Mouse (Mus musculus) liver, postnatal 0 days (tissue): ENCODE measurements around the gene Las1l. TPM values are rescaled to one million over a fixed set of nuclear protein-coding genes. Genes with fewer than 3 reads are reported as not detected.
"Not testable (repeated sequence)": the region's sequence is repeated elsewhere in the genome, so short reads cannot be mapped to it uniquely, and the experiment has no call there.

Source experiments
- ATAC-seq: fragments of 200-750 bp; cut with Nextera tagmentation; 2 replicates; pipeline ENCODE4 v1.8.0; 2017; ENCODE audit warnings: mild to moderate bottlenecking, moderate library complexity
- DNase-seq: peaks from one replicate; pipeline ENCODE4 v3.0.0-alpha.2; 2016
- H3K27ac ChIP-seq: fragments of 300-500 bp; sonication (generic); 2 replicates; pipeline ENCODE4 v1.5.1; 2014; ENCODE audit warnings: antibody characterized with exemption, moderate library complexity, mild to moderate bottlenecking, low read depth
- H3K27me3 ChIP-seq: fragments of 300-500 bp; sonication (generic); 2 replicates; pipeline ENCODE4 v1.6.1; 2014; ENCODE audit warnings: low read length, control low read depth, mixed read lengths; ENCODE audit not compliant: insufficient read depth
- H3K36me3 ChIP-seq: fragments of 300-500 bp; sonication (generic); replicated peaks from 2 replicates; pipeline ENCODE4 v1.6.1; 2014; ENCODE audit warnings: mild to moderate bottlenecking, control low read depth, low read length, moderate library complexity, mixed read lengths; ENCODE audit not compliant: insufficient read depth
- H3K4me1 ChIP-seq: fragments of 300-500 bp; sonication (generic); 2 replicates; pipeline ENCODE4 v1.6.1; 2014; ENCODE audit warnings: antibody characterized with exemption, mild to moderate bottlenecking, control low read depth; ENCODE audit not compliant: insufficient read depth
- H3K4me2 ChIP-seq: fragments of 300-500 bp; sonication (generic); 2 replicates; pipeline ENCODE4 v1.6.1; 2014; ENCODE audit warnings: low read depth, mild to moderate bottlenecking, low read length, moderate library complexity, mixed read lengths
- H3K4me3 ChIP-seq: fragments of 300-500 bp; sonication (generic); 2 replicates; pipeline ENCODE4 v1.5.1; 2014; ENCODE audit warnings: low read depth, low read length
- H3K9ac ChIP-seq: fragments of 300-500 bp; sonication (generic); replicated peaks from 2 replicates; pipeline ENCODE4 v1.6.1; 2014; ENCODE audit warnings: mild to moderate bottlenecking, moderate library complexity
- H3K9me3 ChIP-seq: fragments of 300-500 bp; sonication (generic); 2 replicates; pipeline ENCODE4 v1.6.1; 2016; ENCODE audit warnings: mild to moderate bottlenecking, control low read depth, low read length, mixed read lengths
- CTCF ChIP-seq: sonication (generic); IDR thresholded peaks from 2 replicates; pipeline ENCODE4 v1.5.1; 2016; ENCODE audit warnings: antibody characterized with exemption, low read depth
- EP300 ChIP-seq: IDR thresholded peaks from 2 replicates; pipeline ENCODE4 v1.6.1; 2016; ENCODE audit warnings: antibody characterized with exemption, low read depth, mild to moderate bottlenecking
- WGBS: fragments of 180-500 bp; shearing (Covaris S2); extraction: QIAGEN DNeasy Blood & Tissue Kit; methylation state at CpG from one replicate; pipeline ENCODE4 v1.1.7; 2014; ENCODE audit not compliant: insufficient replicate concordance; 5-methylcytosine and 5-hydroxymethylcytosine counted together
- polyA plus RNA-seq: library from polyadenylated mRNA; unstranded; fragments of >200 nt; fragmentation: Nextera tagmentation; extraction: Ambion mirVana; gene quantifications from 2 replicates; pipeline ENCODE4 v1.2.1, GENCODE M21; 2015

Las1l gene
- polyA plus RNA-seq, 1 experiment from 2014 or later, result 20.1 TPM

DNA sequence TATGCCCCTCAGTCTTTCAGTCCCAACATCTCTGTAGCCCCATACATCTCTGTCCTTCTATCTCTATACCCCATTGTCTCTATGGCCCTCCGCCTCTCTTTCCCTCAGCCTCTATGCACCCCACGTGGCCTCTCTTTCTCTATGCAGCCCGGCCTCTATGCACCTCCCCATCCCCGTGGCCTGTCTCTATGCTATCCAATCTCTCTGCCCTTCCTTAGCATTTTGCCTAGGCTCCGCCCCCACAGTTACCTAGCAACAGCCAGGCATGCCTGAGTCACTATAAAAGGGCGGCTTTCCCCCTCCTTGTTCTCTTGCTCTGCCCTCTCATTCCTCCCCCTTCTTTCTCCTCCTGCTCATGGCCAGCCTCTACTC lies 11.8 kb upstream of the Las1l start:
- Histone ChIP-seq H3K9me3 (no peaks in the 10 kb centered on the region), H3K9ac (peak overlapping the region; percentile 51; the same call in 1 of the 2 replicates), H3K4me1 (0 out of 2 replicates have a peak, but pooled peaks cover 2% of the 10 kb centered on the region), H3K27me3 (0 out of 2 replicates have a peak, but pooled peaks cover 2% of the 10 kb centered on the region), H3K36me3 (no peaks in the 10 kb centered on the region), H3K27ac (peak overlapping the region; percentile 82), H3K4me2 (peak overlapping the region; percentile 81), H3K4me3 (peak overlapping the region; percentile 48)
- DNase-seq (peak; percentile 84), ATAC-seq (peak; percentile 87)
- WGBS, result 19% methylated on average over 6 of the region's 6 CpGs
- TF ChIP-seq CTCF (no peak), EP300 (no peak)

DNA sequence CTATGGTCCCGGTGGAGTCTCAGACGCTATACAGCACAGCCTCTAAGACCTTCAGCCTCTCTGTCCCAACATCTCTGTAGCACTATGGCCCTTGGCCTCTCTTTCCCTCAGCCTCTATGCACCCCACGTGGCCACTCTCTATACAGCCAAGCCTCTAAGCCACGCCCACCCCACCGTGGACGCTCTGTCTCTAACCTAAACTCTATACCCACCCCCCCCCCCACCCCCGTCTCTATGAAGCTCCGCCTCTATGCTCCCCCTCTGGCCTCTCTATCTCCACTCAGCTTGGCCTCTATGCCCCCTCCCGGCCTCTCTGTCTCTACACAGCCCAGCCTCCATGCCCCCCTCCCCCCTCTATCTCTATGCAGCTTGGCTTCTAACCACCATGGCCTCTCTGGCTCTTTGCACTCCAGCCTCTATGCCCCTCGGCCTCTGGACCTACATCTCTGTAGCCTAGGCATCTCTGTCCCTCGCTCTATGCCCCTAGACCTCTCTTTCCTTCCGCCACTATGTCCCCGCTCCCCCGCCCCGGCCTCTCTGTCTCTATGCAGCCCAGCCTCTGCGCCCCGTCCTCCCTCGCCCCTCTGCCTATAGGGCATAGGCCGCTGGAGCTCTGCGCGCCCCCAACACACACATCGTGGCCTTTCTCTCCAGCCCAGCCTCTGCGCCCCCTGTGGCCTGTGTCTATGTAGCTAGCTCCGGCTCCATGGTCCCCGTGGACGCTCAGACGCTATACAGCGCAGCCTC lies 11.3 kb upstream of the Las1l start:
- Histone ChIP-seq H3K9me3 (no peaks in the 10 kb centered on the region), H3K4me2 (peak overlapping the region; percentile 81), H3K27me3 (0 out of 2 replicates have a peak, but pooled peaks cover 2% of the 10 kb centered on the region), H3K27ac (peak overlapping the region; percentile 82), H3K36me3 (no peaks in the 10 kb centered on the region), H3K9ac (peak overlapping the region; percentile 51; the same call in 1 of the 2 replicates), H3K4me3 (peak overlapping the region; percentile 48), H3K4me1 (0 out of 2 replicates have a peak, but pooled peaks cover 2% of the 10 kb centered on the region)
- peak; percentile 80 for DNase-seq
- WGBS, result 22% methylated on average over 25 of the region's 28 CpGs
- ATAC-seq, result peak; percentile 80
- no peak for TF ChIP-seq EP300
- peak; percentile 45 for TF ChIP-seq CTCF

DNA sequence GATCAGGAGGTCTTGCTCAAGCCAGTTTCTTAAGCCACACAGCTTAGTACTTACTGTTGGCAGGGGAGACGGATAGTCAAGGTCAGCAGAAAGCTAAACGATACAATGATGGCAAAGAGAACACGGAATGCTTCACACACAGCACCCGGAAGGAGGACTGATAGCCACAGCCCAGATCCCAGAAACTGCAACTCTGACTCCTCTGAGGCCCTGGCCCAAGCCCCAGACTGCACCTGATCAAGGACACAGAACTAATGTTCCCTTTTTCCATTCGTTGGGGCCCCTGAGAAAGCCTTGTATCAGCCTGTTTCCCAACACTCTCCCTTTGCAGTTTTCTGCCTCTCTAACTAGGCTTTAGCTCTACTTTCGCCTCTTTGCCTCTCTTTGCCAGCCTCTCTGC lies 8.3 kb upstream of the Las1l start:
- H3K4me3 ChIP-seq, result no peak overlapping the region
- H3K36me3 ChIP-seq, result no peaks in the 10 kb centered on the region
- no peaks in the 10 kb centered on the region for H3K9me3 ChIP-seq
- WGBS, result 65% methylated on average over 6 of the region's 6 CpGs
- no peak overlapping the region for H3K27ac ChIP-seq
- no peak overlapping the region for H3K4me2 ChIP-seq
- no peak overlapping the region for H3K9ac ChIP-seq
- TF ChIP-seq EP300 (no peak), CTCF (no peak)
- 0 out of 2 replicates have a peak, but pooled peaks cover 2% of the 10 kb centered on the region for H3K27me3 ChIP-seq
- ATAC-seq (no peak), DNase-seq (no peak)
- H3K4me1 ChIP-seq, result 0 out of 2 replicates have a peak, but pooled peaks cover 2% of the 10 kb centered on the region

DNA sequence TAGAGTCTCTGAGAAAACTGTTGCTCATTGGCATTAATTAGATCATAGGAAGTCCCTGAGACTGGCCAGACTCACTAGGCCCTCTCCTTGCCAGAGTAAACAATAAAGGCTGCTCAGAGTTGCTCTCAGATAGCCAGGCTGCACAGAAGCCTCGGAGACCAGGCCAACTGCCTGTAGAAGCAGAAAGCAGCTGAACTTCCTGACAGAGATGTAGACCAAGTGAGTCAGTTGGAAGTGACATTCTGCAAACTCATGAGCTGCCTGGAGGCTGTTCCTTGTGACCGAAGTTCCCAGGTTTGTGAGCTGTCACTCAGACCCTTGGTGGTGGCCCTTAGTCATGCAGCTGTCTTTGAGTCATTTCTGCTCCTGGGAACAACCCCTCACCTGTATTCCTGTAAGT lies 6.6 kb upstream of the Las1l start:
- Histone ChIP-seq H3K27me3 (0 out of 2 replicates have a peak, but pooled peaks cover 2% of the 10 kb centered on the region), H3K9ac (no peak overlapping the region), H3K27ac (no peak overlapping the region), H3K9me3 (no peaks in the 10 kb centered on the region), H3K4me1 (no peaks in the 10 kb centered on the region), H3K36me3 (no peaks in the 10 kb centered on the region), H3K4me2 (no peak overlapping the region), H3K4me3 (no peak overlapping the region)
- DNase-seq, result no peak
- 51% methylated on average over 2 of the region's 2 CpGs for WGBS
- TF ChIP-seq EP300, result no peak
- no peak for TF ChIP-seq CTCF
- no peak for ATAC-seq

DNA sequence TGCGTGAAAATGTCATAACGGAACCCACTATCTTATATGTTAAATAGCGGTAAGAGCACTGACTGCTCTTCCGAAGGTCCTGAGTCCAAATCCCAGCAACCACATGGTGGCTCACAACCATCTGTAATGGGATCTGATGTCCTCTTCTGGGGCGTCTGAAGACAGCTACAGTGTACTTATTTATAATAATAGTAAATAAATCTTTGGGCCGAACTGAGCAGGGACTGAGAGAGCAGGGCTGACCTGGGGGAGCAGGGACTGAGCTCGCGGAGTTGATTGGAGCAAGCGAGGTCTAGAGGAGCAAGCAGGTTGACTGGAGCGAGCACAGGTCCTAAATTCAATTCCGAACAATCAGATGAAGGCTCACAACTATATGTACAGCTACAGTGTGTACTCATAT lies 699 bp upstream of the Las1l start:
- H3K27me3 ChIP-seq, ATAC-seq, H3K9ac ChIP-seq, H3K36me3 ChIP-seq, H3K9me3 ChIP-seq, H3K4me1 ChIP-seq, H3K27ac ChIP-seq, DNase-seq: not testable (repeated sequence)
- 37% methylated on average over 11 of the region's 11 CpGs for WGBS
- peak overlapping the region; percentile 82 for H3K4me2 ChIP-seq
- H3K4me3 ChIP-seq, result peak overlapping the region; percentile 64

DNA sequence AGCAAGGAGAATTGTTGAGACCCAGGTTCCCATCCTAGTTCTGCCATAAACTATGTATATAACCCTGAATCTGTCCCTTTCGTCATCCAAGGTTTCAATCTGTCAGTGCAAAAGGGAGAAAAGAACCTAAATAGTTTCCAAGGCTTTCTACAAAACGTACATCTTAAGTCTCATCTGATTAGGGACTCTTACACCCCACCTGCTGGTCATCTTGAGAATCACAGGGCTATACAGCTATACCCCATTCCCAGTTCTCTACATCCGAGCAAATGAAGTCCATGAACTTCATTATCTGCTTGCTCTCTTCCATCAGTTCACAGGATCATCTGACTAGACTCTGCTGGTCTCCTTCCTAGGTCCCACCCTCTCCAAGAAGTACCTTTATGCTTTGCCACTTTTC lies 6.0 kb downstream of the Las1l start:
- no peaks in the 10 kb centered on the region for H3K9me3 ChIP-seq
- peaks cover 8% of the 10 kb centered on the region; the same call in 1 of the 2 replicates for H3K36me3 ChIP-seq
- H3K9ac ChIP-seq, result no peak overlapping the region
- no peak overlapping the region for H3K4me2 ChIP-seq
- TF ChIP-seq CTCF, result peak; percentile 61
- no peak for TF ChIP-seq EP300
- peak; percentile 23 for DNase-seq
- ATAC-seq, result no peak
- H3K27me3 ChIP-seq, result no peaks in the 10 kb centered on the region
- H3K4me1 ChIP-seq, result no peaks in the 10 kb centered on the region; the same call in 1 of the 2 replicates
- H3K4me3 ChIP-seq, result no peak overlapping the region
- WGBS, result 49% methylated on average over 3 of the region's 3 CpGs
- H3K27ac ChIP-seq, result no peak overlapping the region
